Mouse (Mus musculus): Measurements from ENCODE around the gene Txndc11.

- TF ChIP-seq CTCF (conservative IDR thresholded peaks at IDR 0.05; ENCODE audit: low read length), result no peak
- no peak for TF ChIP-seq NANOG (IDR thresholded peaks at IDR 0.05; ENCODE audit: borderline replicate concordance, low read length)
Measured at GRCm38 (mm10) chr16:11084181-11084580, 50.3 kb downstream of the Txndc11 start.
